Mouse (Mus musculus) midbrain, embryonic 13.5 days (tissue): ENCODE results near the gene 2410004B18Rik. TPM values are rescaled to one million over a fixed set of nuclear protein-coding genes. Genes with fewer than 3 reads are reported as not detected.
A peak's percentile ranks its signal among the peaks of the same experiment; 100 is the strongest.
"Not testable (repeated sequence)": the region's sequence is repeated elsewhere in the genome, so short reads cannot be mapped to it uniquely, and the experiment has no call there.

ENCODE experiments used
- ATAC-seq: fragments of 200-750 bp; cut with Nextera tagmentation; 2 replicates; pipeline ENCODE4 v1.8.0; 2017; ENCODE audit warnings: mild to moderate bottlenecking, moderate TSS enrichment, moderate library complexity
- H3K27ac ChIP-seq: fragments of 300-500 bp; sonication (generic); 2 replicates; pipeline ENCODE4 v1.5.1; 2015; ENCODE audit warnings: inconsistent platforms, mild to moderate bottlenecking, moderate library complexity
- H3K27me3 ChIP-seq: fragments of 300-500 bp; sonication (generic); 2 replicates; pipeline ENCODE4 v1.6.1; 2015; ENCODE audit warnings: mild to moderate bottlenecking, inconsistent platforms
- H3K36me3 ChIP-seq: fragments of 300-500 bp; sonication (generic); 2 replicates; pipeline ENCODE4 v1.6.1; 2015; ENCODE audit warnings: mild to moderate bottlenecking, inconsistent platforms
- H3K4me1 ChIP-seq: fragments of 300-500 bp; sonication (generic); replicated peaks from 2 replicates; pipeline ENCODE4 v1.6.1; 2015; ENCODE audit warnings: inconsistent platforms
- H3K4me2 ChIP-seq: fragments of 300-500 bp; sonication (generic); replicated peaks from 2 replicates; pipeline ENCODE4 v1.6.1; 2015; ENCODE audit warnings: moderate library complexity, mild to moderate bottlenecking, inconsistent platforms
- H3K4me3 ChIP-seq: fragments of 300-500 bp; sonication (generic); replicated peaks from 2 replicates; pipeline ENCODE4 v1.5.1; 2015; ENCODE audit warnings: mild to moderate bottlenecking, inconsistent platforms
- H3K9ac ChIP-seq: fragments of 300-500 bp; sonication (generic); replicated peaks from 2 replicates; pipeline ENCODE4 v1.6.1; 2015; ENCODE audit warnings: mild to moderate bottlenecking, inconsistent platforms
- H3K9me3 ChIP-seq: fragments of 300-500 bp; sonication (generic); 2 replicates; pipeline ENCODE4 v1.6.1; 2016; ENCODE audit warnings: mild to moderate bottlenecking, inconsistent platforms
- WGBS: fragments of 180-500 bp; shearing (Covaris S2); methylation state at CpG from one replicate; pipeline ENCODE4 v1.1.7; 2015; 5-methylcytosine and 5-hydroxymethylcytosine counted together
- polyA plus RNA-seq: library from polyadenylated mRNA; unstranded; fragments of >200 nt; fragmentation: Nextera tagmentation; extraction: Ambion mirVana; gene quantifications from 2 replicates; pipeline ENCODE4 v1.2.1, GENCODE M21; 2015

2410004B18Rik gene
- polyA plus RNA-seq, 1 experiment from 2014 or later: 70.0 TPM

GRCm38 (mm10) chr3:145951287-145952165, 13.7 kb downstream of the 2410004B18Rik start:
- no peaks in the 10 kb centered on the region for H3K36me3 ChIP-seq
- H3K4me1 ChIP-seq: peaks cover 10% of the 10 kb centered on the region
- H3K9ac ChIP-seq: no peak overlapping the region
- no peaks in the 10 kb centered on the region for H3K9me3 ChIP-seq
- H3K4me2 ChIP-seq: no peak overlapping the region
- H3K4me3 ChIP-seq: no peak overlapping the region
- H3K27ac ChIP-seq: no peak overlapping the region
- peaks cover 4% of the 10 kb centered on the region; the same call in 1 of the 2 replicates for H3K27me3 ChIP-seq
- ATAC-seq: no peak
- WGBS: 77% methylated on average over 17 of the region's 17 CpGs

- peaks cover 4% of the 10 kb centered on the region; the same call in 1 of the 2 replicates for H3K27me3 ChIP-seq
- H3K4me2 ChIP-seq: no peak overlapping the region
- H3K4me3 ChIP-seq: no peak overlapping the region
- 0 out of 2 replicates have a peak, but pooled peaks cover 2% of the 10 kb centered on the region for H3K9me3 ChIP-seq
- no peak overlapping the region for H3K27ac ChIP-seq
- no peak overlapping the region for H3K9ac ChIP-seq
- no peak for ATAC-seq
- no peaks in the 10 kb centered on the region for H3K36me3 ChIP-seq
- H3K4me1 ChIP-seq: peaks cover 10% of the 10 kb centered on the region
- WGBS: 90% methylated on average over 7 of the region's 7 CpGs
Measured at GRCm38 (mm10) chr3:145952945-145953344, 15.1 kb downstream of the 2410004B18Rik start.

- no peak overlapping the region for H3K4me2 ChIP-seq
- H3K4me3 ChIP-seq: no peak overlapping the region
- no peaks in the 10 kb centered on the region for H3K36me3 ChIP-seq
- no peak overlapping the region for H3K9ac ChIP-seq
- H3K27ac ChIP-seq: no peak overlapping the region
- ATAC-seq: no peak
- 78% methylated on average over 2 of the region's 2 CpGs for WGBS
- H3K9me3 ChIP-seq: 0 out of 2 replicates have a peak, but pooled peaks cover 2% of the 10 kb centered on the region
- peaks cover 4% of the 10 kb centered on the region; the same call in 1 of the 2 replicates for H3K27me3 ChIP-seq
- peaks cover 10% of the 10 kb centered on the region for H3K4me1 ChIP-seq
Measured at GRCm38 (mm10) chr3:145953411-145953810, 15.6 kb downstream of the 2410004B18Rik start.

DNA sequence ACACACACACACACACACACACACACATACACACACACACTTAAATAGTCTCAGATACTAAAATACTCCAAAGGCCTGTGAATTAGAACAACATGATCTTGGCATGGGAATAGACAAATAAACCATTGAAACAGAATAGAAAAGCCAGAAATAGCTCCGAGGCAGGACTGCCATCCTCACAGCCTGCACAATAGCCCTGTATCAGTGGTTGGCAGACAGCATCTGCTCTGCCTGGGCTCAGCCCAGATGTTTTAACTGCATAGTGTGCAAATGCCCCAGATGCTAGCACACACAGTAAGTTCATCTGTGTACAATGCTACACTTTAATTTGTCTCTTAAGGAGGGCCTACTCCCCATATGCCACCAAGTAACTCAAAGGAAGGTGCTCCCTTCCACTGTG, 22.0 kb downstream of the 2410004B18Rik start:
- Histone ChIP-seq H3K36me3 (no peaks in the 10 kb centered on the region), H3K9me3 (0 out of 2 replicates have a peak, but pooled peaks cover 2% of the 10 kb centered on the region), H3K4me3 (no peak overlapping the region), H3K4me1 (peaks cover 20% of the 10 kb centered on the region), H3K9ac (no peak overlapping the region), H3K27ac (no peak overlapping the region), H3K27me3 (peaks cover 32% of the 10 kb centered on the region), H3K4me2 (no peak overlapping the region)
- no peak for ATAC-seq
- WGBS: 65% methylated on average over 1 of the region's 1 CpGs

GRCm38 (mm10) chr3:145962411-145962810, 24.6 kb downstream of the 2410004B18Rik start:
- no peaks in the 10 kb centered on the region for H3K9me3 ChIP-seq
- peaks cover 24% of the 10 kb centered on the region for H3K4me1 ChIP-seq
- H3K36me3 ChIP-seq: no peaks in the 10 kb centered on the region
- no peak overlapping the region for H3K4me2 ChIP-seq
- H3K27ac ChIP-seq: no peak overlapping the region
- 22% methylated on average over 9 of the region's 9 CpGs for WGBS
- ATAC-seq: no peak
- H3K9ac ChIP-seq: no peak overlapping the region
- peaks cover 36% of the 10 kb centered on the region for H3K27me3 ChIP-seq
- no peak overlapping the region for H3K4me3 ChIP-seq

- WGBS: 18% methylated on average over 31 of the region's 31 CpGs
- H3K27me3 ChIP-seq: peaks cover 36% of the 10 kb centered on the region
- peak overlapping the region; percentile 35 for H3K4me2 ChIP-seq
- H3K9me3 ChIP-seq: no peaks in the 10 kb centered on the region
- peak overlapping the region; percentile 12 for H3K4me3 ChIP-seq
- H3K9ac ChIP-seq: no peak overlapping the region
- H3K27ac ChIP-seq: peak overlapping the region; percentile 2; the same call in 1 of the 2 replicates
- H3K4me1 ChIP-seq: peaks cover 24% of the 10 kb centered on the region
- H3K36me3 ChIP-seq: no peaks in the 10 kb centered on the region
- 0 out of 2 replicates have a peak, but pooled peaks have one; percentile 19 for ATAC-seq
Measured at GRCm38 (mm10) chr3:145963101-145964017, 25.5 kb downstream of the 2410004B18Rik start.

DNA sequence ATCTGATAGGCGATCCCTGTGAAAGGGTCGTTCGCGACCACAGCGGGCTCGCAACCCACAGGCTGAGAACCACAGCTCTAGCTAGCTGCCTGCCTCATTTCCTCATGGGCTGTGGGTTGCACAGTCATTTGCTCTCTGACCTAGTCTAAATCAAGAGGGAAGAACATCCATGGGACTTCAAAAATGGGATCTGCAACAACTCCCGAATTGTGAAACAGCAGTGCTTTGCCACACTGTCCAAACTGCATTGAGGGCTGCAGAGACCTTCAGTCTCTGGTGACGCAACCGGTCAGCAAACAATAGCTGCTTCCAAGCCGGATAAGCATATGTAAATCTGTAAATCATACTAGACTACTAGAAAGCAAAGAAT, 26.2 kb downstream of the 2410004B18Rik start:
- Histone ChIP-seq H3K36me3 (no peaks in the 10 kb centered on the region), H3K4me1 (peaks cover 24% of the 10 kb centered on the region), H3K9ac (no peak overlapping the region), H3K9me3 (no peaks in the 10 kb centered on the region), H3K27ac (peak overlapping the region; percentile 2; the same call in 1 of the 2 replicates), H3K4me2 (peak overlapping the region; percentile 35), H3K4me3 (peak overlapping the region; percentile 12), H3K27me3 (peaks cover 36% of the 10 kb centered on the region)
- 13% methylated on average over 10 of the region's 10 CpGs for WGBS
- ATAC-seq: peak; percentile 73

GRCm38 (mm10) chr3:145964473-145964872, 26.7 kb downstream of the 2410004B18Rik start:
- H3K27me3 ChIP-seq: peaks cover 36% of the 10 kb centered on the region
- H3K36me3 ChIP-seq: no peaks in the 10 kb centered on the region
- peak; percentile 90 for ATAC-seq
- peak overlapping the region; percentile 12; the same call in 1 of the 2 replicates for H3K4me3 ChIP-seq
- no peak overlapping the region for H3K27ac ChIP-seq
- H3K4me1 ChIP-seq: peaks cover 24% of the 10 kb centered on the region
- no peak overlapping the region for H3K9ac ChIP-seq
- no peaks in the 10 kb centered on the region for H3K9me3 ChIP-seq
- WGBS: 10% methylated on average over 10 of the region's 10 CpGs
- H3K4me2 ChIP-seq: peak overlapping the region; percentile 35

GRCm38 (mm10) chr3:145965583-145965982, 27.8 kb downstream of the 2410004B18Rik start:
- H3K4me2 ChIP-seq, H3K4me3 ChIP-seq, H3K9me3 ChIP-seq, ATAC-seq, H3K9ac ChIP-seq, H3K36me3 ChIP-seq, H3K27ac ChIP-seq: not testable (repeated sequence)
- Histone ChIP-seq H3K27me3 (peaks cover 31% of the 10 kb centered on the region), H3K4me1 (peaks cover 24% of the 10 kb centered on the region)
- 87% methylated on average over 3 of the region's 3 CpGs for WGBS

- WGBS: 93% methylated on average over 5 of the region's 5 CpGs
- no peaks in the 10 kb centered on the region for H3K9me3 ChIP-seq
- no peak overlapping the region for H3K4me3 ChIP-seq
- H3K9ac ChIP-seq: no peak overlapping the region
- no peak overlapping the region for H3K27ac ChIP-seq
- no peak overlapping the region for H3K4me2 ChIP-seq
- no peaks in the 10 kb centered on the region for H3K36me3 ChIP-seq
- no peak for ATAC-seq
- peaks cover 28% of the 10 kb centered on the region for H3K27me3 ChIP-seq
- peaks cover 24% of the 10 kb centered on the region for H3K4me1 ChIP-seq
Measured at GRCm38 (mm10) chr3:145966806-145967205, 29.0 kb downstream of the 2410004B18Rik start.

GRCm38 (mm10) chr3:145969031-145969501, 31.3 kb downstream of the 2410004B18Rik start:
- Histone ChIP-seq H3K4me3 (no peak overlapping the region), H3K4me1 (peaks cover 11% of the 10 kb centered on the region), H3K36me3 (no peaks in the 10 kb centered on the region), H3K27ac (no peak overlapping the region), H3K27me3 (peaks cover 8% of the 10 kb centered on the region), H3K4me2 (no peak overlapping the region), H3K9ac (no peak overlapping the region), H3K9me3 (peaks cover 7% of the 10 kb centered on the region)
- WGBS: 52% methylated on average over 14 of the region's 14 CpGs
- ATAC-seq: no peak
